Mouse (Mus musculus) liver, adult 2 months (tissue): Measurements from ENCODE around the gene Zbtb43.

Experiments used
- CTCF ChIP-seq: fragments of 200-500 bp; IDR thresholded peaks from 2 replicates; pipeline ENCODE4 v1.5.1; 2011; ENCODE audit warnings: low read depth, low read length, control low read depth
- POLR2A ChIP-seq: fragments of 200-500 bp; IDR thresholded peaks from 2 replicates; pipeline ENCODE4 v1.6.1; 2011; ENCODE audit warnings: low read length, control low read depth; ENCODE audit not compliant: insufficient read depth; ENCODE audit errors: extremely low read depth

DNA sequence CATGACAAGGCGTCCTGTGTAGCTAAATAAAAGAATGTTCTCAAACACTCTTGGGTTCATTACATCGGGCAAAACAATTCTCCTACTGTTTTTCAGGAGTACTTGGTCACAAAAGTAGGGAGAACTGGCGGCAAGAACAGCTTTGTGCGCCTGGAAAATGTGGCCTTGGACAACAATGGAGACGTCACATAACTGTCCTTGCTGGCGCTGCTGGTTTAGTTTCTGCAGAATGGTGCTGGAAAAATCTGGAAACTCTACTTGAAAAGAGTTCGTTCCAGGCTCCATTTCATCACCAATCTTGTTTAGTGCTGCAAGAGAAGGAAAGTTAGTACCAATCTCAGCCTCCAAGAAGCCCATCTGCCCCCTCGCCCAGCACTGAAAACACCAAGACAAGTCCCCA is 13.5 kb downstream of the Zbtb43 start:
- no peak for TF ChIP-seq POLR2A
- TF ChIP-seq CTCF = no peak
